Mouse (Mus musculus) bone marrow, adult 2 months (tissue): Measurements from ENCODE around the gene Slc7a5.

ENCODE experiments used
- CTCF ChIP-seq: fragments of 200-500 bp; IDR thresholded peaks from 2 replicates; pipeline ENCODE4 v1.5.1; 2011; ENCODE audit warnings: low read length, control low read depth; ENCODE audit not compliant: control insufficient read depth, insufficient read depth
- POLR2A ChIP-seq: fragments of 200-500 bp; IDR thresholded peaks from 2 replicates; pipeline ENCODE4 v1.6.1; 2011; ENCODE audit warnings: low read depth, mild to moderate bottlenecking, control low read depth, low read length, borderline replicate concordance; ENCODE audit not compliant: control insufficient read depth

DNA sequence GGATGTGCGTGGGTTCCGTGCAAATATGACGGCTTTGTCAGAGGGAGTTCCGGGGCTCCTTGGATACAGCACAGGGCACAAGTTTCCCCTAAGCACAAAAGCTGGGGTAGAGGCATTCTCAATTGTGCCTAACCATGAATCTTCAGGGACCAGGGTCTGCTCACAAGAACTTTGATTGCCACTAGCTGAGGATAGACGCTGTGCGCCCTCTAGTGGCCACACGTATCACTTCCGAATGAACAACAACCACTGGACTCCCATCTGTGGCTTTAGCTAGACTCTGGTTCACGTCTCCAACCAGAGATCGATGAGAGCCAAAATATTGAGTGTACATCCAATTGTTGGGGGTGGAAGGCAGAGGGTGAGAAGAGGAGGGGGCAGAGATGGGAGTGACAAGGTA lies 18.1 kb upstream of the Slc7a5 start:
- TF ChIP-seq CTCF, result peak; percentile 96
- TF ChIP-seq POLR2A, result no peak
